ENCODE assay signal across 11 mouse cellular contexts in the genomic region with DNA sequence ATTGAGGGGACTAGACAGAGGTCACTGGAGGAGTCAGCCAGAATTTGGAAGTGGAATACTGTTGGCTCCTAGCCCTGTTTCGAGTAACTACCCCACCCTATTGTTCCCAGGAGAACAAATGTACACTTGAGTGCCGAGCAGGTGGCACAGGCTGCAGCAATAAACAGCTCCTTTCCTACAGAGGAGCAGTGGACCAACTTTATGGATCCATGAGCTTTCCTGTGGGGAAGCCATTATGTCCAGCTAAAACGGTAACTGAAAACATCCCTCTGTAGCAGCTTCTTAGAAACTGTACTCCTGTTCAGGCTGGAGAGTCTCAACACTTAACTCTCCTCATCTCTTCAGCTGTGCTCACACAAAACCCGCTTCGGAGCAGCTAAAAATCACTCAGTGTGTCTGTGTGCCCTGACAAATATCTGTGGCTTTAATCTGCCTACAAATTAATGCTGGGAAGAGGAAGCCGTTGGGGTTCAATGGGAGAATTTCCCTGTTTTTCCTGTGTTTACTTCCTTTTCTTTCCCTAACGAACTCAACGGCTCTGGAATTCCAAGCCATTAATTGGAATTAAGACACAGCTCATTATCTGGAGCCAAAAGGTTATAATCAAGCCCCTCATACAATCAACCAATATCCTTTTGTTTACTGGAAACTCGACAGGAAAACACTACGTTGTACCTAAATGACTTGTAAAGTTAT.
DNase-seq lines count a peak whose midpoint lies in the region; ATAC-seq and TF ChIP-seq lines count a peak whose summit lies in the region.
"Had no signal": no experiment of that assay in that cellular context is flagged by ENCODE, and none has a peak within 500 bp of the region (broad histone marks: within the 10 kb centered on the region; RNA-seq: fewer than 3 reads in every experiment).

No protein-coding gene starts in this region.

- peak overlapping the region; percentile 43 for H3K27ac ChIP-seq in heart, adult 2 months
- H3K27ac ChIP-seq in heart, embryonic 10.5 days: no peak overlapping the region
- no peak overlapping the region for H3K27ac ChIP-seq in forebrain, embryonic 11.5 days (ENCODE audit: low read depth, low read length)
- no peak overlapping the region for H3K27ac ChIP-seq in midbrain, embryonic 16.5 days (ENCODE audit: low read length)
- H3K27ac ChIP-seq: macrophage had no signal

- no peaks in the 10 kb centered on the region for H3K79me2 ChIP-seq in heart, adult 2 months (replicated peaks; ENCODE audit: control insufficient read depth, insufficient read depth, low read length)

- H3K4me1 ChIP-seq in heart, adult 2 months (ENCODE audit: control insufficient read depth, insufficient read depth, low read length): no peaks in the 10 kb centered on the region; the same call in 1 of the 2 replicates
- no peaks in the 10 kb centered on the region for H3K4me1 ChIP-seq in heart, embryonic 10.5 days
- peaks cover 5% of the 10 kb centered on the region; the same call in 1 of the 2 replicates for H3K4me1 ChIP-seq in forebrain, embryonic 11.5 days (replicated peaks; ENCODE audit: control insufficient read depth, insufficient read depth, low read length)
- H3K4me1 ChIP-seq in midbrain, embryonic 16.5 days (ENCODE audit: control insufficient read depth, insufficient read depth, low read length): no peaks in the 10 kb centered on the region

- DNase-seq in heart, adult 2 months: peak; percentile 20 to 21
- no peak for DNase-seq in heart, embryonic 10.5 days (ENCODE audit: low spot score)
- DNase-seq in forebrain, embryonic 11.5 days (ENCODE audit: low spot score): no peak
- peak; percentile 5 for DNase-seq in heart, postnatal 25 days (ENCODE audit: low spot score)
- DNase-seq in lung, postnatal 25 days (ENCODE audit: low spot score): peak; percentile 48
- no peak for DNase-seq in right cerebral cortex, adult 2 months (ENCODE audit: low spot score in 2 of 2)
- no peak for DNase-seq in right cerebral cortex, postnatal 14 days
- DNase-seq: thymus, adult 2 months had no signal

- 38% methylated on average over 10 of the region's 10 CpGs for WGBS in heart, adult 2 months
- WGBS in heart, embryonic 10.5 days: 74% methylated on average over 10 of the region's 10 CpGs
- WGBS in forebrain, embryonic 11.5 days: 19% methylated on average over 10 of the region's 10 CpGs
- 54% methylated on average over 10 of the region's 10 CpGs for whole genome bisulfite sequencing in midbrain, embryonic 16.5 days

- no peak overlapping the region for H3K4me2 ChIP-seq in forebrain, embryonic 11.5 days (ENCODE audit: low read depth, low read length, severe bottlenecking)
- no peak overlapping the region for H3K4me2 ChIP-seq in midbrain, embryonic 16.5 days (ENCODE audit: low read length)

- no peak for TF ChIP-seq EP300 in heart, adult 2 months (IDR thresholded peaks at IDR 0.05; ENCODE audit: insufficient read depth, low read depth, low read length)

- no peak overlapping the region for H3K4me3 ChIP-seq in heart, adult 2 months
- no peak overlapping the region for H3K4me3 ChIP-seq in heart, embryonic 10.5 days
- H3K4me3 ChIP-seq in forebrain, embryonic 11.5 days (ENCODE audit: low read depth, low read length): no peak overlapping the region
- H3K4me3 ChIP-seq in midbrain, embryonic 16.5 days (ENCODE audit: low read depth, low read length): no peak overlapping the region

- H3K9ac ChIP-seq in heart, adult 2 months (ENCODE audit: low read depth, low read length): no peak overlapping the region
- H3K9ac ChIP-seq in forebrain, embryonic 11.5 days (ENCODE audit: low read length): no peak overlapping the region
- no peak overlapping the region for H3K9ac ChIP-seq in midbrain, embryonic 16.5 days (ENCODE audit: low read depth, low read length)

- no peaks in the 10 kb centered on the region for H3K27me3 ChIP-seq in heart, adult 2 months (ENCODE audit: control insufficient read depth, insufficient read depth, low read length)
- H3K27me3 ChIP-seq in heart, embryonic 10.5 days (ENCODE audit: insufficient read depth, poor library complexity, severe bottlenecking): no peaks in the 10 kb centered on the region
- H3K27me3 ChIP-seq in forebrain, embryonic 11.5 days (ENCODE audit: control insufficient read depth, insufficient read depth, low read length): peaks cover 3% of the 10 kb centered on the region; the same call in 1 of the 2 replicates
- no peaks in the 10 kb centered on the region for H3K27me3 ChIP-seq in midbrain, embryonic 16.5 days (ENCODE audit: control insufficient read depth, insufficient read depth, low read depth, low read length)

- no peak for TF ChIP-seq POLR2A in heart, adult 2 months (IDR thresholded peaks at IDR 0.05; ENCODE audit: insufficient read depth, low read depth, low read length)

- no peaks in the 10 kb centered on the region for H3K9me3 ChIP-seq in heart, embryonic 10.5 days
- no peaks in the 10 kb centered on the region for H3K9me3 ChIP-seq in forebrain, embryonic 11.5 days (ENCODE audit: control insufficient read depth, low read length)
- no peaks in the 10 kb centered on the region for H3K9me3 ChIP-seq in midbrain, embryonic 16.5 days (replicated peaks; ENCODE audit: control insufficient read depth, low read length, poor library complexity, severe bottlenecking)

- H3K36me3 ChIP-seq in heart, adult 2 months (ENCODE audit: control insufficient read depth, insufficient read depth, low read length): no peaks in the 10 kb centered on the region; the same call in 1 of the 2 replicates
- no peaks in the 10 kb centered on the region for H3K36me3 ChIP-seq in heart, embryonic 10.5 days
- H3K36me3 ChIP-seq in forebrain, embryonic 11.5 days (ENCODE audit: control insufficient read depth, insufficient read depth, low read length): no peaks in the 10 kb centered on the region
- no peaks in the 10 kb centered on the region for H3K36me3 ChIP-seq in midbrain, embryonic 16.5 days (ENCODE audit: control insufficient read depth, insufficient read depth, low read length)

- intact Hi-C loops in heart, adult 2 months (cut with DNase I): no loop called here
- intact Hi-C loops in heart, postnatal 25 days (cut with DNase I): no loop called here

- no peak for TF ChIP-seq CTCF in heart, adult 2 months (IDR thresholded peaks at IDR 0.05)

- ATAC-seq in forebrain, embryonic 11.5 days (replicated peaks; ENCODE audit: low FRiP score): peak; percentile 65
- no peak; the same call in 1 of the 2 replicates for ATAC-seq in midbrain, embryonic 16.5 days
- ATAC-seq: intestine, postnatal 0 days had no signal

Comparison
In these comparisons a context has a peak if more than half of its experiments do, and no peak if none do; other contexts are left out.
1. DNase-seq: peak in heart, adult 2 months (2 of 2), heart, postnatal 25 days (single experiment) and lung, postnatal 25 days (single experiment); none in heart, embryonic 10.5 days (single experiment), forebrain, embryonic 11.5 days (single experiment), right cerebral cortex, adult 2 months (0 of 2) and right cerebral cortex, postnatal 14 days (single experiment).